Mouse (Mus musculus) WW6 (cell line): ENCODE data around the gene Nrtn.

Experiments
- DNase-seq: peaks from one replicate; pipeline ENCODE4 v3.0.0-alpha.2; 2013; ENCODE audit warnings: low read depth, low spot score

Nrtn gene

GRCm38 (mm10) chr17:56723419-56724161 is 33.7 kb downstream of the Nrtn start:
- no peak for DNase-seq

DNA sequence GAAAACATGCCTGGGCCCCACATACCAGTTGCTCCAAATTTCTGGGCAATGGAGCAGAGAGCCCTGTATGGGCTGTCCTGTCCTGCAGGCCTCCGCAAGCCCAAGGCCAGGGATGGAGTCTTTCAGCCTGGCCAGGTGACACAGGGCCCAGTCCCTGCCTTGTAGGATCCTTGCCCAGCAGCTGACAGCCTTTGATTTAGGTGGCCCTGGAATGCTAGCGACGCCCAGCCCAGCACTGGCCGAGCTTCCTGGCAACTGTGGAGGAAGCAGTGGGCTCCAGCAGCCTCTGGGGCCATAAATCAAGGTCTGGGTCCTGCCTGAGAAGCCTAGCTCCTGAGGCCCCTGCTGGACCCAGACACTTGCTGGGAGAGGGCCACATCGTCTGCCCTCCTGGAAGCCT is 34.9 kb downstream of the Nrtn start:
- DNase-seq, result no peak

DNA sequence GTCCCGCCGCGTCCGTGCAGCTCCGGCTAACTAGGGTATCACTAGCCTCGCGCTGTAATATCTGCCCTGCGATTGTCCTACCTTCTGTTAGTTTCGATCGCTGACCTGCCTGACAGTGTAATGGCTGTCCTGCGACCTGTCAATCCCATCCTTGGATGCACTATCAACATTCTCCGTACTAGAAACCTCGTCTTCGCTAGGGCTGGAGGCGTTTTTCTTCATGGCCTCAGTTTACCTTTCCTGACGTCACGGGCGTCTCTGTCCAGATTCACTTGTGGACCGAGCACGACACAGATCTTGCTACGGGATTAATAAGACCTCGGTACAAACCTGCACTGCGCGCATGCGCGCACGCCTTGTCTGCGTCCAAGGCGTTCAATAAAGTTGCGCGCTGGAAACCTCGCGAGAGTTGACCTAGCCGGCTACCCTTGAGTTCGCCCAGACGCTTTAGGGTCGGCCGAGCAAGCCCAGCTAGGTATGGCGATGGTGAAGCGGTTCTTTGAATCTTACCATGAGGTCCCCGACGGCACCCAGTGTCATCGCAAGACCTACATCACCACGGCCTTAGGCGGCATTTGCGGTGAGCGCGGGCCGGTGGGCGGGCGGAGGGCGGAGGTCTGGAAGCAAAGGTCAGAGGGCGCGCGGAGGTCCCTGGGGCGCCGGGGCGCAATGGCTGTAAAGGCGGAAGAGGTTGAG is 39.8 kb downstream of the Nrtn start, which contains the start of the genes Ndufa11 and Vmac:
Ndufa11 (plus strand) TSS at position 405 of the 696 bp plus-strand sequence.
Vmac (minus strand) TSS at position 660 of the 696 bp plus-strand sequence.
- DNase-seq, result peak; percentile 97

DNA sequence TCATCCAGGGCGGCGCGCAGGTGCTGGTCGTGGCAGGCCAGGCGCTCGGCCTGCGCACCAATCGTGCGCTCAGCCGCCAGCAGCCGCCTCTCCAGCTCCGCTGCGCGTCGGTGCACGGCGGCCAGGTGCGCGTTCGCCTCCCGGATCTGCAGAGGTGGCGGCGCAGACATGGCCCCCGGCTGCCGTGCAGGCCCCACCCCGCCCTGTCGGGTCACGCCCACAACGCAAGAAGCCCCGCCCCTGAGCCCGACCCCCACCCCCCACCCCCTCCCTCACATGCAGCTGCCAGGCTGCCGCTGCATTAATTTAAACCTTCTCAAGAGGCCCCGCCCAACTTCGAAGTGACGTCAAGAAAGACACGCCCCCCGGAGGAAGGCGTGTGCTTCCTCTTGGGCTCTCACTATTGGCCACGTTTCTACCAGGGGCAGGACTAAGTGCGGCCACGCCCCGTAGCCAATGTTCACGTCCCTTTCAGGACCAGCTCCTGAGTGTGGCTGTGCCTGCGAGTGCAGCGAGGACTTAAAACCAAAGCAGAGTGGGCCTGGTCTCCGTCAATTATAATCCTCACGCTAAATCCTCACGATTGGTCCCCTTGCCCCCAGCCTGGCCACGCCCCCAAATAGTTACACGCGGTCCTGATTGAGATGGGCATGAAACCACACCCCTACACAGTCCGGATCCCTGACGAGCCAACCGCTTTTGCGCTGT is 40.5 kb downstream of the Nrtn start:
- DNase-seq, result peak; percentile 98

DNA sequence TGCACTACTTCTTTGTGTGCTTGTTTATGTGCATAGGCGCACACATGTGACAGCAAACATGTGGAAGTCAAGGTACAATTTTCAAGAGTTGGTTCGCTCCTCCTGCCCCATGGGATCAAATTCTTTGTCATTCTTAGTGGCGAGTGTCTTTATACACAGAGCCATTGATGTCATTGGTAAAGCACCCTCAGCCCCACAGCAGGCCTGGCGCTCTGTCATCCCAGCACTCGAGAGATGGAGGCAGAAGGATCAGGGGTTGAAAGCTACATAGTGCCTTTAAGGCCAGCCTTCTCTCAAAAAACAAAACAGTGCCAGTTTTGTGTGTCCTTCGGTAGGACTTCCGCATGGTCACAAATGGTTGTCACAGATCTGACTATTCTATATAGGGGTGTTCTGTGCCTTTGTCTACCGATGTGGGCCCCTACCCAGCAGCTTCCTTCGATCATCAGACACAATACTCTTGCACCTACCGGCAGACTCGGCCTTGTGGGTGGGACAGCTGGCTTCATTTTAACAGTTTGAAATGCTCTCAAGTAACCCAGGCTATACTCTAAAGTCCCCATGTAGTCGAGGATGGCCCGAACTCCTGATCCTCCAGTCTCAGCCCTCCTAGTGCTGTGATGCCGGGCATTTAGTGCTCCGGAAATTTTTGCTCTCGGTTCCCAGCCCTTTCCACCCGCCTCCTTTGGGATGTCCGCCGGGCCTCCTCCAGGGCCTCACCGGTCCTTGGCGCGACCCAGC is 41.2 kb downstream of the Nrtn start:
- DNase-seq, result no peak

DNA sequence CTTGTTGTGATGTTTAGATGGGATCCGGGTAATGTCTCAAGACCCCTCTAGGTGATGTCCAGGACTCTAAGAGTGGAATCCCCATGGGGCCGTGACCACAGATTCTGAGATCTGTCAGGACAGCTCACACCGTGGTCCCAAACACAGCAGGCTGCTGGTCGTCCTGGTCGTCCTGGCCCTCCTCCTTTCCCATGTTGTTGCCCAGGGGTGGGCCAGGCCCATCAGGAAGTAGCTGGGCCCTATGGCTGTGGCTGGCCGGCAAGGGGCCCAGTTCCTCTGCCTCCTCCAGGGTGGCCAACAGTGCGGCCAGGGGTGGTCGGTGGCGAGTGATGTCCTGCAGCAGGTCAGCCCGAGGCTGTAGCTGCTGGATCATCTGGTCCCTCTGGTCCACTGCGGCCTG is 42.0 kb downstream of the Nrtn start:
- no peak for DNase-seq

DNA sequence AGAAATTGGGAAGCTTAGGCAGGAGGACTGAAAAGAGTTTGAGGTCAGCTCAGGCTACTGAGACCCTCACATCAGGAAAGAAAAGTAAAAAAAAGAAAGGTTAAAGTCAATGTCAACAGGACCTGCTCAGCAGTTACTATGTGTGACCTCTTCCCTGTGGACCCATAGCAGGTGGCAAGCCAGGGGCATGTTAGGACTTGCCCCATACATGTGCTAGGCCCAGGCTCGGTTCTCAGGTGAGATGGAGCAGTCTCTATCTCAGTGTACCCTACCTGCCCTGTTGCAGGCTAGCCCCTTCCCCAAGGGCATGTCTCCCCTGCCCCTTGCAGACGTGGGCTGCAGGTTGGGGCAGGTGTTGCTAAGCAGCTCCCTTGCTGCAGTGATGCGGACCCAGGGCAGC is 47.6 kb downstream of the Nrtn start:
- DNase-seq, result no peak

GRCm38 (mm10) chr17:56708692-56709091 is 48.6 kb downstream of the Nrtn start:
- no peak for DNase-seq

DNA sequence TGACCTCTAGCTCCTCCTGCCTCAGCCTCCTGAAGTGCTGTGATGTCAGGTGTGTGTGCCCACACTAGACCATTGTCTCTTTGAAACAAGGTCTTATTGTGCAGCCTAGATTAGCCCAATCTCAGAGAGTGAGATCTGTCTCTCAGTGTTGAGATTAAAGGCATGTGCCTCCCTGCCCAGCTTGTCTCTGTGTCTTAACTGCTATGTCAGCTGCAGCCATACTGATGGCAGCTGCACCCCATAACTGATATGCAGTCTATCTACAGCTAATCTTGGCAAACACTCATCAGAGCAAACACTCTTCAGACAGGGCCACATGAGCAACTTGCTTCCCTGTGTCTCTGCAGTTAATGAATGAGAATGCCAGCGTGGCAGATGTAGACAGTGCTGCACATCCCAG is 50.8 kb downstream of the Nrtn start:
- DNase-seq, result no peak

GRCm38 (mm10) chr17:56703038-56703437 is 54.3 kb downstream of the Nrtn start:
- DNase-seq, result no peak
